Mouse (Mus musculus) embryonic facial prominence, embryonic 10.5 days (tissue): ENCODE data around the gene Gm10128. TPM values are rescaled to one million over a fixed set of nuclear protein-coding genes. Genes with fewer than 3 reads are reported as not detected.
"Not testable (repeated sequence)": the region's sequence is repeated elsewhere in the genome, so short reads cannot be mapped to it uniquely, and the experiment has no call there.

Source experiments
- DNase-seq: peaks from one replicate; pipeline ENCODE4 v3.0.0-alpha.2; 2017; ENCODE audit warnings: low spot score
- H3K27ac ChIP-seq: fragments of 300-500 bp; sonication (generic); replicated peaks from 2 replicates; pipeline ENCODE4 v1.5.1; 2016; ENCODE audit warnings: mild to moderate bottlenecking
- H3K27me3 ChIP-seq: fragments of 300-500 bp; sonication (generic); replicated peaks from 2 replicates; pipeline ENCODE4 v1.6.1; 2016; ENCODE audit warnings: low read depth, mild to moderate bottlenecking; ENCODE audit not compliant: poor library complexity, severe bottlenecking
- H3K36me3 ChIP-seq: fragments of 300-500 bp; sonication (generic); replicated peaks from 2 replicates; pipeline ENCODE4 v1.6.1; 2016; ENCODE audit warnings: mild to moderate bottlenecking, moderate library complexity
- H3K4me1 ChIP-seq: fragments of 300-500 bp; sonication (generic); 2 replicates; pipeline ENCODE4 v1.6.1; 2016
- H3K4me3 ChIP-seq: fragments of 300-500 bp; sonication (generic); 2 replicates; pipeline ENCODE4 v1.5.1; 2016; ENCODE audit warnings: mild to moderate bottlenecking, moderate library complexity
- H3K9me3 ChIP-seq: fragments of 300-500 bp; sonication (generic); 2 replicates; pipeline ENCODE4 v1.6.1; 2016; ENCODE audit warnings: mild to moderate bottlenecking
- WGBS: fragments of 180-500 bp; shearing (Covaris S2); methylation state at CpG from one replicate; pipeline ENCODE4 v1.1.7; 2016; 5-methylcytosine and 5-hydroxymethylcytosine counted together
- polyA plus RNA-seq: library from polyadenylated mRNA; unstranded; fragments of >200 nt; fragmentation: Nextera tagmentation; extraction: Ambion mirVana; gene quantifications from 2 replicates; pipeline ENCODE4 v1.2.1, GENCODE M21; 2016

Gene Gm10128
- polyA plus RNA-seq, result not detected in 2 replicates

DNA sequence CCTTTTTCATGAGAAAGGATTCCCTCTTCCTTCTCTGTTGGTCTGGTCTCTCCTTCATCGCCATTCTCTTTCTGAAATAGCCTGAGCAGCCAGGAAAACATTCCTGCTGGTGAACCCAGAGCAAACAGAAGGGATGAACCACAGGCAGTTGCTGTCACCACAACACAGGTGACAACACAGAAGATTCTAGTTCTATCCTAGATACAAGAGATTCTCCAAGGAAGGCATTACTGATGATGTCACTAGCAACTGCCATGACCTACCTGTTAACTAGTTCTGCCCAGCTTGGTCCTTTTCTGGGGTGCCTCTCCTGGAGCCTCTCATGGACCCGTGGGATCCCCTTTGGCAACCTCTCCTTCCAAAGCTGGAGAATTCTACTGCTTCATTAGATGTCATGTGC, at the start of gene Gm10128:
Gm10128 (minus strand) TSS at position 101 of the 400 bp plus-strand sequence.
- H3K4me3 ChIP-seq, H3K4me1 ChIP-seq, DNase-seq, H3K36me3 ChIP-seq, H3K27ac ChIP-seq, H3K9me3 ChIP-seq, H3K27me3 ChIP-seq: not testable (repeated sequence)
- no CpG with 5 or more reads among the region's 2 CpGs for WGBS

DNA sequence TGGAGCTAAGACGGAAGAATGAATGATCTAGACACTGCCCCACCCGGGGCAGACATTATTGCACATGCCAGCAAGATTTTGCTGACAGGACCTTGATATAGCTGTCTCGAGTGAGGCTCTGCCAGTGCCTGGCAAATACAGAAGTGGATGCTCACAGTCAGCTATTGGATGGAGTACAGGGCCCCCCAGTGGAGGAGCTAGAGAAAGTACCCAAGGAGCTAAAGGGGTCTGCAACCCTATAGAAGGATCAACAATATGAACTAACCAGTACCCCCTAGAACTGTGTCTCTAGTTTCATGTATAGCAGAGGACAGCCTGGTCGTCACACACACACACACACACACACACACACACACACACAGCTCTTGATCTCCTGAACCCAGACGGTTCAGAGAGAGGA, 37.4 kb upstream of the Gm10128 start:
- H3K36me3 ChIP-seq, DNase-seq, H3K4me3 ChIP-seq, H3K27me3 ChIP-seq, H3K27ac ChIP-seq, H3K4me1 ChIP-seq, H3K9me3 ChIP-seq: not testable (repeated sequence)
- 71% methylated on average over 5 of the region's 5 CpGs for WGBS

DNA sequence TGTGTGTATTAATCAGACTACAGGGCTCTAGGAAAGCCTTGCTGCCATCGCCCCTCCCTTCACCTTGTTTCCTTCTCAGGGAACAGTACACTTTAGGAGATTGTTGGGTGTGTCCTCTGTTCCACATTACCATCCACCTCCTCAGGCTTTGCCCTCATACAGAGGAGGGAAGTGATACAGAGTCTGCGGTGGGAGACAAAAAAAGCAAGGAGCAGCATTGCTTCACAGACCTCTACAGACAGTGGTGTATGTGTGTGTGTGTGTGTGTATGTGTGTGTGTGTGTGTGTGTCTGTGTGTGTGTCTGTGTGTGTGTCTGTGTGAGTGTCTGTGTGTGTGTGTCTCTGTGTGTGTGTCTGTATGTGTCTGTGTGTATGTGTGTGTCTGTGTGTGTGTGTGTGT, 18.7 kb upstream of the Gm10128 start:
- H3K27ac ChIP-seq, DNase-seq, H3K36me3 ChIP-seq, H3K9me3 ChIP-seq, H3K27me3 ChIP-seq, H3K4me1 ChIP-seq, H3K4me3 ChIP-seq: not testable (repeated sequence)
- WGBS, result 81% methylated on average over 2 of the region's 2 CpGs

DNA sequence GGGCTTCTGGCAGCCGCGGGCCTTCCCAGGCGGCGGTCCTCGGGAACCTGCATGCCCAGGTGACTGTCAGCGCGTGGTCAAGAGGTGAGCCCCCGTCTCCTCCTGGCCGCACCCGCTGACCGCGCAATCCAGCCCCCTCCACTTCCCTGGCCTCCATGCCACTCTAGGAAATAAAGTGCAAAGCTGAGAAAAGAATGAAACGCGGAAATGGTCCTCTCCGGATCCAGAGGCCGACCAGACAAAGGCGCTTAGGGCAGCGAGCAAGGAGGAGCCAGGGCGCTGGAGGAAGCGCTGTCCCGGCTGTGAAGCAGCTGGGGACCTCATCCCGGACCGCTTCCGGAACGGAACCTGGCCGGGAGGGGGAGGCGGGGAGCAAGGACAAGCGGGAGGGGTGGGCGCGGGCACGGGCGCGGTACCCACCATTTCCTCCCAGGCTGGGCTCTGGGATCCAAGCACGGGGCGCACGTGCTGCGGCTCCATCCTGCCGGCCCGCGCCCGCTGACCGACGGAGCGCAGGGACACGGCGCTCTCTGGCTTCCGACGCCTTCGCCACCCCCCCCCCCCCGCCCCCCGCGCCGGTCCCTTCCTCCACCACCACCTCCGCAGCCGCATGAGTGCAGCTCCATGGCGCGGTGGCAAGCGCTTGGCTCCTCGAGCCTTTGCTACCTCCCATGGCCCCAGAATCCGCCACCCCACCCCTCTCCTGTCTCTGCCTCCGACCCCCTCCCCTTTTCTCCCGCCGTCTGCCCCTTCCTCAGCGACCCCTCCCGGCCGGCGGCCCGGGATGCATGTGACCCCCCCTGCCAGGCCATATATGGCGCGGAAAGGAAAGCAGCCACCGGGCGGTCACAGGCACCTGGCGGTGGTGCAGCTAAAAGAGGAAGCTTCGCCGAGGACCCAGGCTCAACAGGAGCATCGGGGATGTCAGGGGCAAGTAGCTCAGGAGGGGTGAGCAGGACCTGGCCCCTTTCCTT, 14.6 kb upstream of the Gm10128 start:
- peak overlapping the region; percentile 65 for H3K27ac ChIP-seq
- not testable (repeated sequence) for H3K9me3 ChIP-seq, H3K4me1 ChIP-seq, H3K27me3 ChIP-seq, H3K36me3 ChIP-seq
- peak overlapping the region; percentile 59 for H3K4me3 ChIP-seq
- peak; percentile 30 for DNase-seq
- WGBS, result under 1% methylated on average over 42 of the region's 76 CpGs

DNA sequence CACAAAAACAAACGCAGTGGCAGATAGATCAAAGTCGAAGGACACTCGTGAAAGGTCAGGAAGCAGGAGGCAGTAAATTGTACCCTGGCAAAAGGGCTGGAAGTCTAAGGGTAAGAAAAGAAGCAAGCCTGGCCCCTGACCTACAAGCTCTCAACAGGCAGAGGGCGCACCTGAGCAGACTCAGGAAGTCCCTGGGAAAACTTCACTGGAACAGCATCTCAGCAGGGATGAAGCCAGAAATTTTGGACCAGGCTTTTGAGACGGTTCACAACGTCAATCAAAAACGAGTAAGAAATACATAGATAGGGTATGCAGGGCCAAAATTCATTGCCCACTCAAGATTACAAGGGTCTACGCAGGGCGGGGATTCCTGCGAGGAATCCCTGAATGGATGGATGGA, 13.7 kb upstream of the Gm10128 start:
- not testable (repeated sequence) for H3K27ac ChIP-seq, H3K27me3 ChIP-seq, H3K9me3 ChIP-seq, H3K36me3 ChIP-seq, DNase-seq, H3K4me3 ChIP-seq, H3K4me1 ChIP-seq
- WGBS, result 8% methylated on average over 8 of the region's 10 CpGs

DNA sequence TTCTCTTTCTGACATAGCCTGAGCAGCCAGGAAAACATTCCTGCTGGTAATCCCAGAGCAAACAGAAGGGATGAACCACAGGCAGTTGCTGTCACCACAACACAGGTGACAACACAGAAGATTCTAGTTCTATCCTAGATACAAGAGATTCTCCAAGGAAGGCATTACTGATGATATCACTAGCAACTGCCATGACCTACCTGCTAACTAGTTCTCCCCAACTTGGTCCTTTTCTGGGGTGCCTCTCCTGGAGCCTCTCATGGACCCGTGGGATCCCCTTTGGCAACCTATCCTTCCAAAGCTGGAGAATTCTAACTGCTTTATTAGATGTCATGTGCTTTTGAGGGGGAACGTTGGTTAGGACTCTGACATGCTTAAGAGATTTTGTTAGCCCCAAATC, 48.3 kb downstream of the Gm10128 start, which contains the start of gene Gm10338:
Gm10338 (minus strand) TSS at position 101 of the 400 bp plus-strand sequence.
- H3K9me3 ChIP-seq, H3K36me3 ChIP-seq, H3K27ac ChIP-seq, DNase-seq, H3K4me3 ChIP-seq, H3K27me3 ChIP-seq, H3K4me1 ChIP-seq: not testable (repeated sequence)
- WGBS, result no CpG with 5 or more reads among the region's 2 CpGs

Other genes with a start within 250 kb of the Gm10128 start
- not detected in 2 replicates for gene Gm3755, start 193.1 kb downstream of the Gm10128 start, polyA plus RNA-seq
- 1.6 and 2.2 TPM in 2 replicates for gene Gm3752, start 160.2 kb downstream of the Gm10128 start, polyA plus RNA-seq
- gene Gm3558, start 75.4 kb downstream of the Gm10128 start, polyA plus RNA-seq, result 0.47 and 0.99 TPM in 2 replicates
- not detected in 2 replicates for gene Gm10338, start 48.4 kb downstream of the Gm10128 start, polyA plus RNA-seq
- not detected in 2 replicates for gene Gm26661, start 147.6 kb upstream of the Gm10128 start, polyA plus RNA-seq
- gene Flnb, start 174.0 kb upstream of the Gm10128 start, polyA plus RNA-seq, result 20.4 and 22.5 TPM in 2 replicates